Mouse (Mus musculus): ENCODE measurements around the gene Dnmbp.

- no peak; the same call in 1 of the 2 replicates for TF ChIP-seq POLR2A (IDR thresholded peaks at IDR 0.05; ENCODE audit: low read depth, low read length)
- 0 out of 2 replicates have a peak, but pooled peaks have one; percentile 9 for TF ChIP-seq CTCF (IDR thresholded peaks at IDR 0.05; ENCODE audit: extremely low read depth, insufficient read length, insufficient replicate concordance, low read depth, low read length)
Measured at GRCm38 (mm10) chr19:43879401-43880212, 60.4 kb downstream of the Dnmbp start.

Measured in small intestine, adult 2 months (tissue).